Mouse (Mus musculus) gastrocnemius, postnatal 14 days (tissue): ENCODE measurements around the gene Adgrb3. TPM values are rescaled to one million over a fixed set of nuclear protein-coding genes. Genes with fewer than 3 reads are reported as not detected.
"Not testable (repeated sequence)": the region's sequence is repeated elsewhere in the genome, so short reads cannot be mapped to it uniquely, and the experiment has no call there.

Source experiments
- DNase-seq: peaks from one replicate; pipeline ENCODE4 v3.0.0; 2021; ENCODE audit warnings: mixed read lengths
- intact Hi-C: fragments of 180-260 bp; cut with DNase I; formaldehyde crosslinking; loops from one replicate; pipeline ENCODE4 v1.15.1; 2025; ENCODE audit warnings: low total_unique reads
- total RNA-seq, 2 experiments: library from RNA; stranded (reverse); gene quantifications; 2 replicates each; pipeline ENCODE4 v1.2.3; 2021

Adgrb3 gene
- total RNA-seq, 2 experiments from 2014 or later = 0.13 to 0.18 TPM

GRCm38 (mm10) chr1:25063964-25064363 lies 765.5 kb downstream of the Adgrb3 start:
- no peak for DNase-seq
- intact Hi-C loops = no loop called here

GRCm38 (mm10) chr1:25060935-25061334 lies 768.6 kb downstream of the Adgrb3 start:
- DNase-seq = no peak
- intact Hi-C loops = no loop called here

- intact Hi-C loops = no loop called here
- no peak for DNase-seq
Observed at GRCm38 (mm10) chr1:25060191-25060590, 769.3 kb downstream of the Adgrb3 start.

- no peak for DNase-seq
Observed at GRCm38 (mm10) chr1:25057656-25058055, 771.9 kb downstream of the Adgrb3 start.

GRCm38 (mm10) chr1:25057212-25057611 lies 772.3 kb downstream of the Adgrb3 start:
- no peak for DNase-seq
- intact Hi-C loops = no loop called here

More at GRCm38 (mm10) chr1:25057656-25058055, 771.9 kb downstream of the Adgrb3 start:
- intact Hi-C loops = no loop called here

DNA sequence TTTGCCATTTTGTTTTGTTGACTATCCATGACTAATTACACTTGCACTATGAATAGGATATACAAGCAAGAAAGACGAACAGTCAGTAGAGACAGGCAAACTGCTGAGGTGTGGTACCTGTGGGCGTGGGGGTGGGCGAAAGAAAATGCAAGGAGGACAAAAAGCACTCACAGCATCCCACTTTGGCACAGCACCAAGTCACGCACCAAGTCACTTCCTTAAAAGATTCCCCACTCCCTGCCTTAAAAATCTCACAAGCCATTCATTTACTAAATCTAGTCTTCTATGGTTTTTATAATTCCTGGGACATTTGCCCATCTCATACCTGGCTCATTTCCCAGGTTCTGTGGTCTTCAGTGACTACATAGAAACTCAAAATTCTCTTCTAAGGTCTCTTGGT lies 787.4 kb downstream of the Adgrb3 start:
- intact Hi-C loops = no loop called here
- no peak for DNase-seq

- DNase-seq = no peak
- intact Hi-C loops = no loop called here
Observed at GRCm38 (mm10) chr1:25034161-25034560, 795.3 kb downstream of the Adgrb3 start.

DNA sequence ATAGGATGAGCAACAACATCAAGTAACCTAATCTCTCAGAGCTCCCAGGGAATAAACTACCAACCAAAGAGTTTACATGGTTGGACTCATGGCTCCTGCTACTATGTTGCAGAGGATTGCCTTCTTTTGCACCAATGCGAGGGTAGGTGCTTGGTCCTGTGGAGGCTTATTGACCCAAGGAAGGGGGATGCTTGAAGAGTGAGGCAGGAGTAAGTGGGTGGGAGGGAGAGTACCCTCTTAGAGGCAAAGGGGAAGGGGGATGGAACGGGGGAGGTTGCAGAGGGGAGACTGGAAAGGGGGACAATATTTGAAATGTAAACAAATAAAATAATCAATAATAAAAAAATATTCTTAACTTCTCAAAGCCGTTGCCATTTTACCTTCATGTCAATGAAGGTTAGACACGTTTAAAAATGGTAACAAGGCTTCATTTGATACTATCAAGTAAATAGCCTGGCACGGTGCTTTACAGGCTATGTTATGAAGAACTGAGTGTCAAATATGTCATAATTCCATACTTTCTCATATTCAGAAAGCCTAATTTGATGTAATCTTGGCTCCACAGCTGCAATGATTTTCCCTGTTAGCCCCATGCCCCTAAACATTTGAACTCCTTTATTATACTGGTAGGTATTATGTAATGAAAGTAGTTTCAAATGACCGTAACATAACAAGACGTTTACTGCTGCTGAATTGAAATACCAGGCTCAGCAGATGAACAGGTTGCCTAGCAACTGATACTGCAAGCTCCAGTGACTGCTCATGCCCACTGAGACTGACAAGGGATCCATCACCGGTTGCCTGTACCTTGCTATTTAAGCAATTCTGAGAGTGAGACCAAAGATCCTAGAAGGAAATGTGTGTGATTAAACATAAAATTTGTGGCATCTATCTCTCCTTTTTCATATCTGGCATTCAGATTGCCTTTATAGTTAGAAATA lies 796.1 kb downstream of the Adgrb3 start:
- no peak for DNase-seq

GRCm38 (mm10) chr1:25023156-25023555 lies 806.4 kb downstream of the Adgrb3 start:
- intact Hi-C loops = no loop called here
- no peak for DNase-seq

More for the DNA sequence above, 796.1 kb downstream of the Adgrb3 start:
- intact Hi-C loops = no loop called here

GRCm38 (mm10) chr1:25017851-25018250 lies 811.7 kb downstream of the Adgrb3 start:
- DNase-seq, intact Hi-C loops: not testable (repeated sequence)
